Mouse (Mus musculus) layer of hippocampus, adult 18-20 months (tissue): ENCODE data around the gene Zfp36l2. TPM values are rescaled to one million over a fixed set of nuclear protein-coding genes. Genes with fewer than 3 reads are reported as not detected.

Experiments
- DNase-seq, 2 experiments: peaks; one replicate each; pipeline ENCODE4 v3.0.0; 2022; ENCODE audit warnings: low spot score in 2 of 2
- total RNA-seq, 2 experiments: library from RNA; stranded (reverse); gene quantifications; 2 replicates each; pipeline ENCODE4 v1.2.3; 2021

Gene Zfp36l2
- total RNA-seq, 2 experiments from 2014 or later = 22.0 to 32.5 TPM

- no peak for DNase-seq
Measured at GRCm38 (mm10) chr17:84179026-84179972, 8.4 kb downstream of the Zfp36l2 start.

GRCm38 (mm10) chr17:84177481-84177880, 10.3 kb downstream of the Zfp36l2 start:
- no peak for DNase-seq

GRCm38 (mm10) chr17:84176446-84176845, 11.3 kb downstream of the Zfp36l2 start:
- DNase-seq = no peak

GRCm38 (mm10) chr17:84175196-84175595, 12.6 kb downstream of the Zfp36l2 start:
- DNase-seq = no peak

GRCm38 (mm10) chr17:84167377-84167776, 20.4 kb downstream of the Zfp36l2 start:
- DNase-seq = no peak

GRCm38 (mm10) chr17:84166135-84166860, 21.4 kb downstream of the Zfp36l2 start:
- DNase-seq = no peak

GRCm38 (mm10) chr17:84165735-84166134, 22.0 kb downstream of the Zfp36l2 start:
- DNase-seq = no peak

GRCm38 (mm10) chr17:84164146-84164545, 23.6 kb downstream of the Zfp36l2 start:
- DNase-seq = no peak

GRCm38 (mm10) chr17:84163066-84163785, 24.5 kb downstream of the Zfp36l2 start:
- DNase-seq = no peak

- no peak for DNase-seq
Measured at GRCm38 (mm10) chr17:84162211-84162760, 25.5 kb downstream of the Zfp36l2 start.

GRCm38 (mm10) chr17:84161231-84161854, 26.4 kb downstream of the Zfp36l2 start:
- no peak for DNase-seq

GRCm38 (mm10) chr17:84158891-84159290, 28.9 kb downstream of the Zfp36l2 start:
- no peak for DNase-seq

- DNase-seq = no peak
Measured at GRCm38 (mm10) chr17:84158461-84158795, 29.3 kb downstream of the Zfp36l2 start.

- no peak for DNase-seq
Measured at GRCm38 (mm10) chr17:84157743-84158460, 29.8 kb downstream of the Zfp36l2 start.

- DNase-seq = no peak
Measured at GRCm38 (mm10) chr17:84156748-84157742, 30.7 kb downstream of the Zfp36l2 start.

- no peak for DNase-seq
Measured at GRCm38 (mm10) chr17:84156227-84156573, 31.5 kb downstream of the Zfp36l2 start.

- DNase-seq = no peak
Measured at GRCm38 (mm10) chr17:84155516-84156226, 32.1 kb downstream of the Zfp36l2 start.

GRCm38 (mm10) chr17:84155029-84155338, 32.8 kb downstream of the Zfp36l2 start:
- no peak for DNase-seq
